Mouse (Mus musculus): ENCODE measurements around the gene Pgap3. TPM values are rescaled to one million over a fixed set of nuclear protein-coding genes. Genes with fewer than 3 reads are reported as not detected.

Pgap3 gene
- total RNA-seq, 2 experiments from 2014 or later = 10.2 to 11.9 TPM

DNA sequence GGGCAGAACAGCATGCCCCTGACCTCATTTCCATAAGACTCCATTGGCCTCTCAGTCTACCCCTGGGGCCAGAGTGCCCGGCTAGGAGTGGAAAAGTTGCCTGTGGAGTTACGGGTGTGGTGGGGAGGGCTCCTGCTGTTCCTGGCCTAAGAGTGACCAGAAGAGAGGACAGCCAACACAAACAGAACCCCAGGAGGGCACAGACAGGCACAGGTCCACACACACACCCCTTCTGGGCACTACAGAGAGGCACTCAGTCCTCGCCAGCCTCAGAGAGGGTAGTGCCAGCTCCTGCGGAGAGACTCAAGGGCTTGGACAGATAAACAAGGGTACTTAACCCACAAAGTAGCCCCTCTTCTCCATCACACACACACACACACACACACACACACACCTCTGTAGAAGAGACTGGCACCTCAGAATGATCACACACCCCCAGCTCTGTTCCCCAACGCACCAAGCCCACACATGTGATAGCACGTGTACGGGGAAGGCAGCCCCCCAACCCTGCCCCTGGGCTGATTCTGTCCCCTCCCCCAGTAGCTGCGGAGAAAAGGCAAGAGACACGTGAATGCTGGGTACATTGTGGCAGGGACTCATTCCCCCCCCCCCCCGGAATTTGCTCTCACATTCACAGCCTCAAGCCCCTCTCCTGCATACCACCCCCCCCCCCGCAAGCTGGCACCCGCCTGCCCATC, 52.8 kb downstream of the Pgap3 start:
- TF ChIP-seq CTCF (IDR thresholded peaks at IDR 0.05) = no peak
- DNase-seq (ENCODE audit: extremely low spot score in 1 of 2, low spot score in 2 of 2) = no peak
- intact Hi-C loops (cut with DNase I) = no loop called here
- Histone ChIP-seq H3K4me3 (no peak overlapping the region; the same call in 1 of the 2 replicates), H3K27ac (peak overlapping the region; percentile 86; the same call in 1 of the 2 replicates)

DNA sequence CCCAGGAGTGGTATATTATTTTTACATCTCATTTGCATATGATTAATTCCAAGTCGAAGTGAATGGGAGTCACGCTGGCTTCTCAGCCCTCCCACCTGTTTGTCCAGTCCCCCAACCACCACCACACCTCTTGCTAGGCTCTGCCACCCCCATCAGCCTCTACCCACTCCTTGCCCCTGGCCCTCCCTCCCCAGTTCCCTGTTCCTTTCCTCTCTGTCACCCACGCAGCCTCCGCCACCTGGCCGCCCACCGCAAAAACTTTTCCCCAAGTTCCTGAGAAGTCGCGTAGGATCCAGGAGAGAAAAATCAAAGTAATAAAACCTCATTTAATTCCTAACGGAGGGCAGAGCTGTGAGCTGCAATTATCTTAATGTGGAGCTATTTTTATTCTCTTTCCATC, 54.1 kb downstream of the Pgap3 start:
- no peak overlapping the region for H3K4me3 ChIP-seq
- intact Hi-C loops (cut with DNase I) = no loop called here
- DNase-seq (ENCODE audit: extremely low spot score in 1 of 2, low spot score in 2 of 2) = no peak
- no peak overlapping the region for H3K27ac ChIP-seq
- no peak for TF ChIP-seq CTCF (IDR thresholded peaks at IDR 0.05)

DNA sequence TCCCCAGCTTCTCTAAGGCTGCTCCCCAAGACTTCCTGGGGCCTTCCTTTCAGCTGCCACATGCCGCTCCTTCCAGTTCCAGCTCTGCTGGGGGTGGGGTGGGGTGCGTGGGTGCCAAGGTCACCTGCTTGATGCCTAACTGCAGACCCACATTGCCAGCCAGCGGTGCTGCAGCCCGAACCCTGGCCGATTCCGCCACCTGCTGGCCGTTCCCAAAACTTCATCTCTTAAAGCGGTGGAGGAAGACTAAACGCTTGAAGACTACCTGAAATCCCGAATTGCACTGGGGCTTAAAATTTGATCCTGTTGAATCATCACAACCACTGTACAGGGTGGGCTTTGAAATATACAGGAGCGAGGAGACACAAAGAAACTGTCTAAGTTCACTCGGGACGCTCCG, 55.0 kb downstream of the Pgap3 start:
- intact Hi-C loops (cut with DNase I) = no loop called here
- DNase-seq (ENCODE audit: extremely low spot score in 1 of 2, low spot score in 2 of 2) = peak; percentile 84 to 90
- Histone ChIP-seq H3K27ac (no peak overlapping the region), H3K4me3 (no peak overlapping the region)
- TF ChIP-seq CTCF (IDR thresholded peaks at IDR 0.05) = peak; percentile 84

DNA sequence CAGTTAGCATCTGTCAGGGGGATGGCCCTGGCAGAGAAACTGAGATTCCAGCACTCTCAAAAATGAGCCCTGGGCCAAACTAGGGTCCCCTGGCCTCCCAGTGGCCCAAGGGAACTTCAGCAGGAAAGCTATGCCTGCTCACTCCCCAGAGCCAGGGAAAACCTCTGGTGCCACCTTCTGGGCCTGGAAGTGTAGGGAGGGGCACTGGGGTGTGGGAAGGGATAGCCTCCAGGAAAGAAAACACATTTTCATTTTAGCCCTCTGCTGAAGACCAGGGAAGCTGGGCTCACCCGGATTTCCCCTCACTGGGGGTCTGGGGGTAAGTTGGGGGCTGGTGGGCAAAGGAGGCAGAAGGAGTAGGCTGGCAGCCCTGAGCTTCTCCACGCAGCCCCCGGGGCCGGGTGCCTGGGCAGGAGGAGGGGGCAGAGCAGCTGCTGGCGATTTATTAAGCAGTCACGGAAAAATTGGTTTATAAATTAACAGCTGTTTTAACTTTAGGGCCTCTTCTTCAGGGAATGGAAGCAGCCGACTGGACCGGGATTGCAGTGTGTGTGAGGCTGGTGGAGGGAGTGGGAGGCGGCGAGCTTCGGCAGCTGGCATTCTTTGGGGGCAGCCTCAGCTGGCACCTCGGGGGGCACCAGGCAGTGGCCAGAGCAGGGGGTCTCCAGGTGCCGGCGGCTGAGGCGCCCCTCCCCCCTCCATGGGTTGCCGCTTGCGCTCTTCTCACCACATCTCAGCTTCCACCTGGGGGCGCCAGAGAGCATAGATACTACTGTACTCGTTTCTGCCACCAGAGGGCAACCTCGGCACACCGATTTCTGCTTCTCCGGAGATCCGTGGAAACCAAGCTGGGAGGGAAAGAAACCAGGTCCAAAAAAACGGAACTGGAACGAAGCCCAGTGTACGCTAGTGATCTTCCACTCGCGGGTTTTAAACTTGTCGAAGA, 58.0 kb downstream of the Pgap3 start:
- H3K27ac ChIP-seq = peak overlapping the region; percentile 76
- peak; percentile 100 for TF ChIP-seq CTCF (IDR thresholded peaks at IDR 0.05)

DNA sequence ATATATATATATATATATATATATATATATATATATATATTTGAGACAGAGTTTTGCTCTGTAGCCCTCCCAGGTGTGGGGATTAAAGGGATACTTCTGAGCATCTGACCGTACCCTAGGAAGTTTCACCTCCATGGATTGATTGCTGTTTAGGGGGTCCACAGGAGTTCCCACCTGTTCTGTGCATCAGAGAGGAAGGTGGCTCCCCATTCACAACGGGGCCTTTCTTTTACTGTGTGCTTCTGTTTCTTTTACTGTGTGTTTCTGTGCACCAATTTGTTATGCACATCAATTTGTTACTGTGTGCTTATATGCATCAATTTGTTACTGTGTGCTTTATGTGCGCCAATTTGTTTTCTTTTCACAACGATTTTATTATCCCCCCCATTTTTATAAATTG, 59.1 kb downstream of the Pgap3 start:
- TF ChIP-seq CTCF (IDR thresholded peaks at IDR 0.05) = no peak
- Histone ChIP-seq H3K4me3 (no peak overlapping the region), H3K27ac (no peak overlapping the region)
- no peak for DNase-seq (ENCODE audit: extremely low spot score in 1 of 2, low spot score in 2 of 2)
- intact Hi-C loops (cut with DNase I) = no loop called here

More for the DNA sequence above, 58.0 kb downstream of the Pgap3 start:
- DNase-seq (ENCODE audit: extremely low spot score in 1 of 2, low spot score in 2 of 2) = peak; percentile 94 to 100
- intact Hi-C loops (cut with DNase I) = loop anchor here (1.0 kb wide), 4 partner anchors 30 to 115 kb away; no protein-coding TSS in a partner anchor
- H3K4me3 ChIP-seq = peak overlapping the region; percentile 64

DNA sequence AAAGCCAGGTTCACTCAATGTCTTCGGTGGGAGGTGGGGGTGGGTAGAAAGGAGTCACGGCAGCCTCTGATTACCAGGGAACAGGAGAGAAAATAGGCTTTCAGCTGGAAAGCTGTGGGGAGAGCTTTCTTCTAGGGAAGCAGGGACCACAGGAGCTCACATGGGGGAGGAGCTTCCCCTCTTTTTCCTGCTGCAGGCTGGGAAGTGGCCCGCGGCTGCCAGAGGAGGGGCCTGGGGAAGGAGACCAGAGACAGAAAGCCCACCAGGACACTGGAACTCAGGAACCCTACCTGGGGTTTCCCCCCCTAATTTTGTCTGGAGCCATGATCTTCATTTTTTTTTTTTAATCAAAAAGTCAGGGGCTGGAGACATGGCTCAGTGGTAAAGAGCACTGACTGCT, 59.7 kb downstream of the Pgap3 start:
- TF ChIP-seq CTCF (IDR thresholded peaks at IDR 0.05) = no peak
- intact Hi-C loops (cut with DNase I) = no loop called here
- no peak for DNase-seq (ENCODE audit: extremely low spot score in 1 of 2, low spot score in 2 of 2)
- Histone ChIP-seq H3K27ac (no peak overlapping the region), H3K4me3 (no peak overlapping the region)

DNA sequence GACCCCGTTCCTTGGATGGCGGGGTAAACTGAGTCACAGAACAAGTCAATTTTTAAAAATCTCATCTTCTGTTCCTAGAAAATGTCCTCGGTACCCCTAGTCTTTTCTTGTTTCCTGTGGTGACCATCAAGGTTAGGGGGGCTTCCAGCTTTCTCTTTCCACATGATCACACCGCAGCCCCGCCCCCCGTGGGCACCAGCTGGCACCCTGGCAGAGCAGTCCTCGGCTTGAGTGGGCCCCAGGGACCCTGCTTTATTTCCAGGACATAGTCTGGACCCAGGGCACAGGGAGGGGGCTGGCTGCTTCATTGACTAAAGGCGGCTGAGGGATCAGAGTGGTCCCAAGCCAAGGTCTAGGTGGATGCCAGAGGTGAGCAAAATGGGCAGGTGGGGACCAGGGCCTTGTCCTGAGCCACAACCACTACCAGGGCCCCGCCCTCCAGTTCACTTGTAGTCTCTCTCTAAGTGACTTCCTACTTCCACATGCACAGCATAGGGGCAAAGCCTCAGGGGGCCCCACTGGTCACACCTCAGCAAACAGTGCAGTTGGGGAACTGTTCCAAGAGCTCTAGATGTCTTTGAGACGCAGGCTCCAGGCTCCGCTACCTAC, 60.5 kb downstream of the Pgap3 start:
- intact Hi-C loops (cut with DNase I) = no loop called here
- Histone ChIP-seq H3K4me3 (no peak overlapping the region), H3K27ac (no peak overlapping the region; the same call in 1 of the 2 replicates)
- TF ChIP-seq CTCF (IDR thresholded peaks at IDR 0.05) = no peak
- no peak for DNase-seq (ENCODE audit: extremely low spot score in 1 of 2, low spot score in 2 of 2)

DNA sequence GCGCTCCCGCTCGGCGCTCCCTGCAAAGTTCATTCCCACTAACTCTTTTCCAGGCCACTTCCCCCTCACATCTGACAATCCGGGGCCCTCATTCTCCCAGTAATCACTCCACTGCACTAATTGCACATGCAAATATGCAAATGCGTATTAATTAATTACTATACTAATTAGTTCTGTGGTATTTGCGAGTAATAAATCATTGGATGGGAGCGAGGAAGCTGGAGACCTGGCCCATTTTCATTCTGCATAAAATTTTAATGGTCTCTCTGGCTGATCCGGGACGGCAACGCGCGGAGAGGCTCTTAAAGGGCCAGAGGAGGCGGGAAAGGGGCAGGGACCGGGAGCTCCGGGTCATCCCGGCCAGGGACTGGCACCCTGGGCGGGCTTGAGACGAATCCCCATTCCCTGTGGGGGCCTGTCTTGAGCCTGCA, 61.2 kb downstream of the Pgap3 start:
- DNase-seq (ENCODE audit: extremely low spot score in 1 of 2, low spot score in 2 of 2) = no peak
- no peak for TF ChIP-seq CTCF (IDR thresholded peaks at IDR 0.05)
- H3K27ac ChIP-seq = peak overlapping the region; percentile 67
- intact Hi-C loops (cut with DNase I) = no loop called here
- peak overlapping the region; percentile 60 for H3K4me3 ChIP-seq

Other genes starting within 250 kb of the Pgap3 start
- gene Med1, start 207.2 kb downstream of the Pgap3 start, total RNA-seq (2021) = 10 to 100 TPM; 54.9 to 55.1 TPM
- gene Cdk12, start 197.4 kb downstream of the Pgap3 start, total RNA-seq (2021) = 10 to 100 TPM; 40.0 to 40.3 TPM
- gene Neurod2, start 70.8 kb downstream of the Pgap3 start, total RNA-seq (2021) = 10 to 100 TPM; 70.2 to 76.3 TPM
- gene Ppp1r1b, start 52.1 kb downstream of the Pgap3 start, total RNA-seq (2021) = 100 to 1,000 TPM; 146 to 208 TPM
- gene Stard3, start 42.1 kb downstream of the Pgap3 start, total RNA-seq (2021) = 10 to 100 TPM; 35.7 to 42.4 TPM
- 1 to 10 TPM; 8.7 to 10.0 TPM for gene Tcap, start 16.7 kb downstream of the Pgap3 start, total RNA-seq (2021)
- under 1 TPM in 1 of 2 experiments, not detected in 1; 0.51 TPM for gene Pnmt, start 14.0 kb downstream of the Pgap3 start, total RNA-seq (2021)
- gene Erbb2, start 12.0 kb upstream of the Pgap3 start, total RNA-seq (2021) = 1 to 10 TPM; 1.8 to 1.9 TPM
- 100 to 1,000 TPM; 100 to 106 TPM for gene Mien1, start 38.5 kb upstream of the Pgap3 start, total RNA-seq (2021)
- gene Grb7, start 45.9 kb upstream of the Pgap3 start, total RNA-seq (2021) = 1 to 10 TPM; 2.0 to 2.5 TPM
- under 1 TPM; 0.11 to 0.33 TPM for gene Ikzf3, start 145.5 kb upstream of the Pgap3 start, total RNA-seq (2021)
- not detected for gene Zpbp2, start 150.6 kb upstream of the Pgap3 start, total RNA-seq (2021)
- 10 to 100 TPM; 45.9 to 47.9 TPM for gene Ormdl3, start 186.9 kb upstream of the Pgap3 start, total RNA-seq (2021)
- not detected for gene Lrrc3c, start 197.8 kb upstream of the Pgap3 start, total RNA-seq (2021)
- 10 to 100 TPM in 1 of 2 experiments, 1 to 10 TPM in 1; 8.8 to 12.1 TPM for gene Gm12355, start 225.2 kb upstream of the Pgap3 start, total RNA-seq (2021)
- gene Gsdma3, start 225.9 kb upstream of the Pgap3 start, total RNA-seq (2021) = under 1 TPM; 0.23 to 0.27 TPM
- gene Gsdma2, start 246.3 kb upstream of the Pgap3 start, total RNA-seq (2021) = not detected